Mouse (Mus musculus): Measurements from ENCODE around the gene Sh3d21. TPM values are rescaled to one million over a fixed set of nuclear protein-coding genes. Genes with fewer than 3 reads are reported as not detected.
"Not testable (repeated sequence)": the region's sequence is repeated elsewhere in the genome, so short reads cannot be mapped to it uniquely, and the experiment has no call there.

The Sh3d21 gene
- polyA plus RNA-seq, 1 experiment from 2014 or later: 1.4 TPM

GRCm38 (mm10) chr4:126181170-126181957, 18.1 kb upstream of the Sh3d21 start:
- WGBS: 71% methylated on average over 7 of the region's 7 CpGs
- H3K36me3 ChIP-seq (ENCODE audit: control insufficient read depth, insufficient read depth, low read length): peaks cover 11% of the 10 kb centered on the region
- DNase-seq (ENCODE audit: low spot score, missing footprints) (peak; percentile 89), ATAC-seq (ENCODE audit: low FRiP score) (no peak)
- H3K9me3 ChIP-seq (ENCODE audit: control insufficient read depth, low read length): no peaks in the 10 kb centered on the region
- no peaks in the 10 kb centered on the region for H3K4me1 ChIP-seq (ENCODE audit: control insufficient read depth, insufficient read depth, low read length)
- no peak overlapping the region for H3K4me3 ChIP-seq (ENCODE audit: low read depth, low read length)
- H3K9ac ChIP-seq (ENCODE audit: low read length): no peak overlapping the region
- no peak overlapping the region for H3K27ac ChIP-seq (ENCODE audit: low read depth, low read length)
- no peak overlapping the region for H3K4me2 ChIP-seq
- H3K27me3 ChIP-seq (ENCODE audit: control insufficient read depth, insufficient read depth, low read length): no peaks in the 10 kb centered on the region

GRCm38 (mm10) chr4:126175980-126176379, 12.7 kb upstream of the Sh3d21 start:
- peaks cover 34% of the 10 kb centered on the region for H3K36me3 ChIP-seq (ENCODE audit: control insufficient read depth, insufficient read depth, low read length)
- not testable (repeated sequence) for H3K4me2 ChIP-seq; H3K9ac ChIP-seq (ENCODE audit: low read length); H3K4me1 ChIP-seq (ENCODE audit: control insufficient read depth, insufficient read depth, low read length); H3K27me3 ChIP-seq (ENCODE audit: control insufficient read depth, insufficient read depth, low read length); H3K4me3 ChIP-seq (ENCODE audit: low read depth, low read length); H3K27ac ChIP-seq (ENCODE audit: low read depth, low read length); DNase-seq (ENCODE audit: low spot score, missing footprints); ATAC-seq (ENCODE audit: low FRiP score); H3K9me3 ChIP-seq (ENCODE audit: control insufficient read depth, low read length)
- 92% methylated on average over 7 of the region's 7 CpGs for WGBS

- Histone ChIP-seq H3K9ac (ENCODE audit: low read length) (no peak overlapping the region), H3K36me3 (ENCODE audit: control insufficient read depth, insufficient read depth, low read length) (peaks cover 42% of the 10 kb centered on the region)
Observed at GRCm38 (mm10) chr4:126173800-126174199, 10.5 kb upstream of the Sh3d21 start.

GRCm38 (mm10) chr4:126170737-126171136, 7.4 kb upstream of the Sh3d21 start:
- not testable (repeated sequence) for H3K9ac ChIP-seq (ENCODE audit: low read length); H3K4me3 ChIP-seq (ENCODE audit: low read depth, low read length); H3K27ac ChIP-seq (ENCODE audit: low read depth, low read length); ATAC-seq (ENCODE audit: low FRiP score); H3K4me1 ChIP-seq (ENCODE audit: control insufficient read depth, insufficient read depth, low read length); DNase-seq (ENCODE audit: low spot score, missing footprints); H3K9me3 ChIP-seq (ENCODE audit: control insufficient read depth, low read length); H3K27me3 ChIP-seq (ENCODE audit: control insufficient read depth, insufficient read depth, low read length); H3K4me2 ChIP-seq
- H3K36me3 ChIP-seq (ENCODE audit: control insufficient read depth, insufficient read depth, low read length): peaks cover 44% of the 10 kb centered on the region
- WGBS: 93% methylated on average over 5 of the region's 5 CpGs

More at GRCm38 (mm10) chr4:126173800-126174199, 10.5 kb upstream of the Sh3d21 start:
- ATAC-seq (ENCODE audit: low FRiP score) (no peak), DNase-seq (ENCODE audit: low spot score, missing footprints) (no peak)
- Histone ChIP-seq H3K4me3 (ENCODE audit: low read depth, low read length) (no peak overlapping the region), H3K27me3 (ENCODE audit: control insufficient read depth, insufficient read depth, low read length) (no peaks in the 10 kb centered on the region), H3K4me1 (ENCODE audit: control insufficient read depth, insufficient read depth, low read length) (no peaks in the 10 kb centered on the region), H3K27ac (ENCODE audit: low read depth, low read length) (no peak overlapping the region), H3K9me3 (ENCODE audit: control insufficient read depth, low read length) (no peaks in the 10 kb centered on the region), H3K4me2 (no peak overlapping the region)
- WGBS: 94% methylated on average over 5 of the region's 5 CpGs

GRCm38 (mm10) chr4:126168851-126169250, 5.6 kb upstream of the Sh3d21 start:
- no peak overlapping the region for H3K4me3 ChIP-seq (ENCODE audit: low read depth, low read length)
- DNase-seq (ENCODE audit: low spot score, missing footprints) (no peak), ATAC-seq (ENCODE audit: low FRiP score) (no peak)
- no peaks in the 10 kb centered on the region for H3K4me1 ChIP-seq (ENCODE audit: control insufficient read depth, insufficient read depth, low read length)
- no peak overlapping the region for H3K9ac ChIP-seq (ENCODE audit: low read length)
- no peaks in the 10 kb centered on the region for H3K9me3 ChIP-seq (ENCODE audit: control insufficient read depth, low read length)
- WGBS: 94% methylated on average over 6 of the region's 6 CpGs
- H3K4me2 ChIP-seq: no peak overlapping the region
- no peaks in the 10 kb centered on the region for H3K27me3 ChIP-seq (ENCODE audit: control insufficient read depth, insufficient read depth, low read length)
- peaks cover 35% of the 10 kb centered on the region for H3K36me3 ChIP-seq (ENCODE audit: control insufficient read depth, insufficient read depth, low read length)
- H3K27ac ChIP-seq (ENCODE audit: low read depth, low read length): no peak overlapping the region

- H3K9ac ChIP-seq (ENCODE audit: low read length): no peak overlapping the region
- ATAC-seq (ENCODE audit: low FRiP score) (no peak), DNase-seq (ENCODE audit: low spot score, missing footprints) (no peak)
- peaks cover 8% of the 10 kb centered on the region for H3K4me1 ChIP-seq (ENCODE audit: control insufficient read depth, insufficient read depth, low read length)
- no peak overlapping the region for H3K4me3 ChIP-seq (ENCODE audit: low read depth, low read length)
- no peak overlapping the region for H3K4me2 ChIP-seq
- no peaks in the 10 kb centered on the region for H3K9me3 ChIP-seq (ENCODE audit: control insufficient read depth, low read length)
- WGBS: 80% methylated on average over 3 of the region's 3 CpGs
- H3K36me3 ChIP-seq (ENCODE audit: control insufficient read depth, insufficient read depth, low read length): peaks cover 23% of the 10 kb centered on the region
- H3K27me3 ChIP-seq (ENCODE audit: control insufficient read depth, insufficient read depth, low read length): no peaks in the 10 kb centered on the region
- H3K27ac ChIP-seq (ENCODE audit: low read depth, low read length): no peak overlapping the region
Observed at GRCm38 (mm10) chr4:126166084-126166483, 2.8 kb upstream of the Sh3d21 start.

- not testable (repeated sequence) for H3K4me1 ChIP-seq (ENCODE audit: control insufficient read depth, insufficient read depth, low read length); DNase-seq (ENCODE audit: low spot score, missing footprints); H3K9me3 ChIP-seq (ENCODE audit: control insufficient read depth, low read length); H3K4me3 ChIP-seq (ENCODE audit: low read depth, low read length); ATAC-seq (ENCODE audit: low FRiP score); H3K9ac ChIP-seq (ENCODE audit: low read length); H3K27ac ChIP-seq (ENCODE audit: low read depth, low read length); H3K27me3 ChIP-seq (ENCODE audit: control insufficient read depth, insufficient read depth, low read length); H3K4me2 ChIP-seq
- H3K36me3 ChIP-seq (ENCODE audit: control insufficient read depth, insufficient read depth, low read length): peaks cover 23% of the 10 kb centered on the region
- WGBS: 75% methylated on average over 8 of the region's 10 CpGs
Observed at GRCm38 (mm10) chr4:126165092-126165491, 1.8 kb upstream of the Sh3d21 start.

- Histone ChIP-seq H3K4me2 (no peak overlapping the region), H3K27ac (ENCODE audit: low read depth, low read length) (no peak overlapping the region), H3K27me3 (ENCODE audit: control insufficient read depth, insufficient read depth, low read length) (no peaks in the 10 kb centered on the region), H3K4me3 (ENCODE audit: low read depth, low read length) (no peak overlapping the region), H3K9me3 (ENCODE audit: control insufficient read depth, low read length) (no peaks in the 10 kb centered on the region), H3K9ac (ENCODE audit: low read length) (no peak overlapping the region), H3K36me3 (ENCODE audit: control insufficient read depth, insufficient read depth, low read length) (peaks cover 13% of the 10 kb centered on the region), H3K4me1 (ENCODE audit: control insufficient read depth, insufficient read depth, low read length) (peaks cover 8% of the 10 kb centered on the region)
- DNase-seq (ENCODE audit: low spot score, missing footprints) (no peak), ATAC-seq (ENCODE audit: low FRiP score) (no peak)
- WGBS: 65% methylated on average over 4 of the region's 4 CpGs
Observed at GRCm38 (mm10) chr4:126163685-126164084, 394 bp upstream of the Sh3d21 start.

- H3K36me3 ChIP-seq (ENCODE audit: control insufficient read depth, insufficient read depth, low read length): peaks cover 7% of the 10 kb centered on the region; the same call in 1 of the 2 replicates
- peak overlapping the region; percentile 77 for H3K9ac ChIP-seq (ENCODE audit: low read length)
- DNase-seq (ENCODE audit: low spot score, missing footprints): peak; percentile 95
- H3K4me3 ChIP-seq (ENCODE audit: low read depth, low read length): peak overlapping the region; percentile 49
- peak; percentile 89 for ATAC-seq (ENCODE audit: low FRiP score)
- no peaks in the 10 kb centered on the region for H3K9me3 ChIP-seq (ENCODE audit: control insufficient read depth, low read length)
- peaks cover 8% of the 10 kb centered on the region for H3K4me1 ChIP-seq (ENCODE audit: control insufficient read depth, insufficient read depth, low read length)
- no peak overlapping the region for H3K27ac ChIP-seq (ENCODE audit: low read depth, low read length)
- under 1% methylated on average over 44 of the region's 44 CpGs for WGBS
- no peaks in the 10 kb centered on the region for H3K27me3 ChIP-seq (ENCODE audit: control insufficient read depth, insufficient read depth, low read length)
- peak overlapping the region; percentile 98 for H3K4me2 ChIP-seq
Observed at GRCm38 (mm10) chr4:126162544-126163066, 686 bp downstream of the Sh3d21 start.

All from midbrain, embryonic 11.5 days (tissue).